Mouse (Mus musculus): ENCODE measurements around the gene Cacna2d2.

Gene Cacna2d2

DNA sequence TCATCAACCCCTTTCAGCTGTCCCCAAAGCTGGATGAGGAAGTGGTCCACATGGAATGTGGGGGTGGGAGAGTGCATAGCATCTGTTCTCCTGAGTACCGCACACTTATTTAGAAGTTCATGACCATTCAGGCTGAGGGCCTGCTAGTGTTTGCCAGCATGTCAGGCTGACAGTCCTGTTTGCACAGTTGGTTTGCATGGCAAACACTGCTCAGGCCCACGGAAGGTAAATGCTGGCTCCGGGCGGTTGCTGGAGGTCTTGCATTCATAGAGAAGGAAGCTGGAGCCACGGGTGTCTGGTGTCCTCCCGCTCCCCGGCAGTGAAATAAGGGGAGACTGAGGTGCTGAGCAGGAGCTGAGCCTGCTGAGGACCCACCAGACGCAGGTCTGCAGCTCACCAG lies 53.7 kb downstream of the Cacna2d2 start:
- in situ Hi-C loops (cut with MboI, MseI): no loop called here

DNA sequence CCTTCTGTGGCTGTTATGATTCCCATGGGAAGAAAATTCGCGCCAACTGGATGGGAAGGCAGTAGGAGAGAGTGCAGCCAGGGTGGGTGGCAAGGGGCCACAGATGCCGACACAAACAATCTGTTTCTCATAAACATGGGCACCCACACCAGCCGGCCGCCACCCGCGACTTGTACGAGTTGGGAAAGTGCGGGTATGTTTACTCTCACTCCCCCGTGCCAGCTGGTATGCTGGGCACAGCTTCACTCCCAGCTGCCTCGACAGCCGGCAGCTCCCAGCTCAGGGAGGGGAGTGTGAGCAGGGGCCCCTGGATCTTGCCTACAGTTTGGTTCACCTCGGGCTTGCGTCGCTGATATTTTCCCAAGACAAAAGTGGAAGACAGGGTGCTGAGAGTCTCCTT lies 57.3 kb downstream of the Cacna2d2 start:
- in situ Hi-C loops (cut with MboI, MseI): no loop called here

DNA sequence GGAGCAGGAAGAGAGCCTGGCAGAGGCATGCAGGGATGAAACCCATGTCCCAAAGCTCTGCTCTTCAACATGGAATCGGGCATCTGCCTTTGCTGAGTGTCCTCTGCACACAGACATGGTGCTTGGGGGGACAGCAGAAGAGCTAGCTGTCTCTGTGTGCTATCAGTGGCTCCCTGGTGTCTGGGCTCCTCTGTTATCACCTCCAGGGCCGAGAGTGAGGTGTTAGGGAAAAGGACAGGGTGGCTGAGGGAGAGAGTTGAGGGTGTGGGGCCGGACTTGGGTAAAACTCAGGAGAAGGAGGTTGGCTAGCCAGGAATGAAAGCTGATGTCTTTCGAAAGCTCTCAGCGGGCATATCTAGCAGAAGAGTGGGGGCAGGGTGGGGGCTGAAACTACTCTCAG lies 63.5 kb downstream of the Cacna2d2 start:
- in situ Hi-C loops (cut with MboI, MseI): no loop called here

DNA sequence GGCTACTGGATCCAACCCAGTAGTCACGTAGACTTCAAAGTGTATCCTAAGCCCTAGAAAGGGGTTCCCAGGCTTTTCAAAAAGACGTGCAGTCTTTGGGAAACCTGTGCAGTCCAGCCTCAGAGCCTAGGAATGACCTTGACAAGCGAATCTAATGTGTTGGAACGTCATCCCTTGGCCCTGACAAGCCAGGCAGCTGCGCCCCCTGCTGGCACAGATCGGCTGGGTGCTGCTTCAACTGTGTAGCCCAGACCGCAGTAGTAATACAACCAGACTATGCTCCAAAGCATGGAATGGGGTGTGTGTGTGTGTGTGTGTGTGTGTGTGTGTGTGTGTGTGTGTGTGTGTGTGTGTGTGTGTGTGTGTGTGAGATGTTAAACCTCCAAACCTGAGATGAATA lies 64.1 kb downstream of the Cacna2d2 start:
- in situ Hi-C loops (cut with MboI, MseI): no loop called here

DNA sequence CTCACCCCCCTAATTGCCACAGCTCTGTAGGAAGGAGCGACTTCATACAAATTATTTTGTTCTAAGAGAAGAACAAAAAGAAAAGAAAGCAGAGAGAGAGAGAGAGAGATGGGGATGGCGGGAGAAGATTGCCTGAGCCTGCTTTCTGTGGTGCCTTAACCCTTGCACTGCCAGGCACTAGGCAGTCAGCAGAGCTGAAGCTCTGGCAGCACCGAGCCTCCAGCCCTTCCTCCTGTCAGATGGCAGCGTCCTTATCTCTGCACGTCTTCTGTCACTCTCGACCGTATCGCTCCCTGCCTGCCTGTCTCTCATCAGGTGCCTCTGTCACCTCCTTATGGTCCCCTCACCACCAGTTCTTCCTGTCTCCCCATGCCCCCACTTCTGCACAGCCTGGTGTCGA lies 64.7 kb downstream of the Cacna2d2 start:
- in situ Hi-C loops (cut with MboI, MseI): no loop called here

DNA sequence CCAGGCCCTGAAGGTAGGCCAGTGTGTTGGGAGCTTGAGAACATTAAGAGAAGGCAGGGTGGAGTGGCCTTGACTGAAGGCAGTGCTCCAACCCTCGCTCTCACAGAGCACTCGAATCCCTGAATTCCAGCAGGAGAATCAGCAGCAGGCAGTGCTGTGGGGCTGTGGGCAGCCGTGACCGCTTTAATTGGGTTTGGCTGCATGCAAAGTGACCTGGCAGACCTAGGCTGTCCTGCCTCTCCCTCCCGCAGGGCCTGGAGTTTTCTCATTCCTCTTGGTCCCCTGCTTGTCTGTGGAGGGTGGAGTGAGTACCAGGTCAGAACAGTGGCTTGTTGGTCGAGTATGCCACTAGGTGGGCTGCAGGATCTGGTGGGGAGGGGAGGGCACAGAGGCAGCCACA lies 66.2 kb downstream of the Cacna2d2 start:
- in situ Hi-C loops (cut with MboI, MseI): no loop called here

DNA sequence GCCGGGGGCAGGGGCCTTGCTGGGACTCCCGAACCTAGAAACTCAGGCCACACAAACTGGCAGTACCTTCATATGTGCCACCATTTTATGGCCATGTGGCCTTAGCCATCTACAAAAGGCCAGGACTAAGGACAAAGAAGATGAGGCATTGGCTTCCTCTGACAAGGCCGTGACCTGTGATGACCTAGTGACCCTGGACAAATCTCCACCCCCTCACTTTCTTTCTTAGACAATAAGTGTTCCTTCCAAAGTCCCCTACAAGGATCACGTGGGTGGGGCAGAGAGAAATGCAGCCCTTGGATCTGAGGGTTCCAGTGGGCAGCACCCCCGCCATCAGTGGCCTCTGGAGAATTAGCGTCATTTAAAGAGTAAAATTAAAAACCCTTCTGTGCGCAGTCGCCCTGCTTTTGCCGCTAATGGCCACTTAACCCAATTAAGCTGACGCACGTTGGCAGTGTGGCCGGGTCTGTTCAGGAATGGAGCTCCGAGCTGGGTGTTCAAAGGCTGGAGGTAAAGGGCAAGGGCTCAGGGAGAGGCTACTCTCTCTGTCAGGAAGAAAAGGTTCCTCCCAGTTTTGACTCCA lies 69.9 kb downstream of the Cacna2d2 start:
- in situ Hi-C loops (cut with MboI, MseI): no loop called here

DNA sequence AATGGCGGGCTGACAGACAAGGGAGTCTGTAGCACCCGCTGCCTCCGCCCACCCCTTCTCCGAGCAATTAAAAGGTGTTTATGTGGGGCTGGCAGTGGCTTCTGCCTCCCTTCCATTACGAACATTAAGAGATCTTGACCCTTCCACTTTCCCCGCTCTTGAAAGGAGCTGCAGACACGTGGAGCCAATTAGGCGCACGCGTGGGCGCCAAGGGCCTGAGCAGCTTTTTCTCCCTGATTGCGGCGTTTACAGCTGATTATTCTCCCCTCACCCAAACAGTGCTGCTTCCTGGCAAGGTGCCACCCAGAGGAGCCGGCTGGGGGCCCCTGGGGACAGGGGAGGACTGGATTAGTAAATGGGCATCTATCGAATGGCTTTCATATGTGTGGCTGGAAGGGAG lies 71.0 kb downstream of the Cacna2d2 start:
- in situ Hi-C loops (cut with MboI, MseI): no loop called here

DNA sequence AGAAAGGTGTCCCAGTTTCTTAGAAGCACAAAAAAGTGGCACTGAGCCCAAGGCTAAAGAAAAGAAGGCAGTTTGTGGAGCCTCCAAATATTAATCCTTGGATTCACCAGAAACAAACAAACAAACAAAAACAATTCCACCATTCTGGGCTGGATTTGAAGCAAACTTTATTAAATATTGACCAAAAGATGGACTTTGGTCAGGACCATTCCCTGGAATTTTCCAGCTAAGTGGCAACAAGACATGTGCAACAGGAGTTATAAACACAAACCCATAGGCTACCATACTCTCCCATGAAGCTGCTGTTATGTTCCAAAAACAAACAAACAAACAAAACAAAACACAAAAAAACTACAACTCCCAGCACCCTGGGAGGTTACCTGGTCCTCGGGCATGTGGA lies 74.6 kb downstream of the Cacna2d2 start:
- in situ Hi-C loops (cut with MboI, MseI): no loop called here

DNA sequence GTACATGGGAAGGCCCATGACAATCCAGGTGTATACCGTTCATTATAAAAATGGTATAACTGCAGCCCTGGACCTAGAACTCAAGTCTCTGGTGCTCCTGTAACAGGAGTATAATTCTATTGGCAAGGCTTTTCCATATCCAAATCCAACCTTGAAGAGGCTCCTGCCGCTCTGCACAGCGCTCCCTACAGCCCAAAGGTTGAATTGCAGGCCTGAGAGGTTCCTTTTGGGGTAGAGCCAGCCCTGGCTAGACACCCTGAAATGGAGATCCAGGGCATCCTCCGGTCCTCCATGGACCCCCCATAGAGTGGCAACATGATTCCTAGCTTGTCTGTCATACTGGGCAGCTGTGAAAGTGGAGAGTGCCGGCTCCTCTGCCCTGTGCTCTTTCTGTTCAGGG lies 79.6 kb downstream of the Cacna2d2 start:
- in situ Hi-C loops (cut with MboI, MseI): no loop called here

DNA sequence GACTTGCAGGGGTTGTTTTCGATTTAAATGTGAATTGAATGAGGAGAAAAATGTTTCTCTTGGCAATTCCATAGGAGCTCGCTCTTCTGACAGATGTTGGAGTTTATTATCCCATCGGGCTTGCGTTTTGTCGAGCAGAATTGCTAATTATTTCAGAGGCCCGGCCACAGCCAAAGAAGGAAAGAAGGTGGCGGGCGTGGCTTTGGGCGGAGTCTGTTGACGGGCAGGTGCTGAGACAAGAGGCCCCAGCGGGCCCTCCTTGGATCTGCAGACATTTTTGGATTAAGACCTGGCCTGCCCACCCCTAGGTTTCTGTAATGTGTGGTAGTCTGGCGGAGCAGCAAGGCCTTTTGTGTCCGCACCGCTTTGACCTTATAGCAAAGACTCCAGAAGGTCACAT lies 80.2 kb downstream of the Cacna2d2 start:
- in situ Hi-C loops (cut with MboI, MseI): no loop called here

DNA sequence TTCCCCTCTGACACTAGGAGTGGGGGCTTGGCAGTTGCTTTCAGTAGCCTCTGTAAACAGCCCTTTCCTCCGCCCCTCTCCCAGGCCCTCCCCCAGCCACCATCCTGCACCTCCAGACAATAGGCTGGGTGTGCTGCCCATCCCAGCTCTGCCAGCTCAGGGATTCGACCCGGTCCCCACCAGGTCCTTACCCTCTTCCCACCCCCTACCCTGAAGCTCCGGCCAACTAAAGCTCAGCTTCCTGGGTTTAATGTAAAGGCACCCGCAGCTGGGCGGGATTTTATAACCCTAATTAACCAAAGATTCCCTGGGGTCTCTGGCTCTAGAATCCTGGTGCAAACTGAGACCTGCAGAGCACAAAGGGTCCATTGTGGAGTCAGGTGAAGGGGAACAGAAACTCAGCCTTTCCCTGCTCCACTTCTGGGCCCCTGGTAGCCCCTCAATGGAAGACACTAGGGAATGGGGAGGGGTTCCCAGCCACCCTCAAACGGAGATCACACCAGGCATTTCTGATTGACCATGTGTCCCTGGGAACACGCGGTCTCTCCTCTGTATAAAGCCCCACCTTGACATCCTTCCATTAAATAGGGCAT lies 81.2 kb downstream of the Cacna2d2 start:
- in situ Hi-C loops (cut with MboI, MseI): no loop called here

DNA sequence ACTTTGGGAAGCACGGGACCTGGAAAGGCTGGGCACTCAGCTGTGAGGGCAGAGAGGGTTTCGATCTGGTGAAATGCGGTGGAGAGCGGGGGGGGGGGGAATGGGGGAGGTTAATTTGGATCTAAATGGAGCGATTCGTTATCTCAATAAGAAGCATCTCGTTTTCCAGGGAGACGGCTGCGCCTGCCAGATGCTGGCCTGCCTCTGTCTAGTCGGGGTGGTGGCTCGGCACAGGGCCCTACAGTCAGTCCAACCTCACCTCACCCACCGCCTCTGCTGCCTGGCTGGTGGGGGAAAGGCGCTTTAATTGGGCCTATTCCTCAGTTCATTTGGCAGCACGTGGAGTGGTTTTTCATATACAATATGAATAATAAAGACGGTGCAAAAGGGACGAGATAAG lies 81.9 kb downstream of the Cacna2d2 start:
- in situ Hi-C loops (cut with MboI, MseI): no loop called here

DNA sequence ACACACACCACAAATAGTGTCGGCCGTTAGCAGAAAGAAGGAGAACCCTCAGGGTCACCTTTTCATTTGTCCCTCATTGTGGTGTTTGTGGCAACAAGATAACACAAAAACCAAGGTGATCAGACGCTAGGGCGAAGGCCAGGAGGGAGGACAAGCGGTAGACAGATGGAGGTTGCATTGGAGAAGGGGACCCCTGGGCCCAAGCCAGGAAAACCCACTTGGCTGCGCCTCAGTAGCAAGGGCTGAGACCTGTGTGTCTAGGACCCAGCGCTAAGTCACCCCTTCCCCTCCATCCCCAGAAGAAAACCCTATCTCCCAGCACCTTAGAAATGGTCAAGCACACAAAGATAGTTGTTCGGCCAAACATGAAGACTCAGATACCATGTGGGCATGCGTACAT lies 82.6 kb downstream of the Cacna2d2 start:
- in situ Hi-C loops (cut with MboI, MseI): no loop called here

DNA sequence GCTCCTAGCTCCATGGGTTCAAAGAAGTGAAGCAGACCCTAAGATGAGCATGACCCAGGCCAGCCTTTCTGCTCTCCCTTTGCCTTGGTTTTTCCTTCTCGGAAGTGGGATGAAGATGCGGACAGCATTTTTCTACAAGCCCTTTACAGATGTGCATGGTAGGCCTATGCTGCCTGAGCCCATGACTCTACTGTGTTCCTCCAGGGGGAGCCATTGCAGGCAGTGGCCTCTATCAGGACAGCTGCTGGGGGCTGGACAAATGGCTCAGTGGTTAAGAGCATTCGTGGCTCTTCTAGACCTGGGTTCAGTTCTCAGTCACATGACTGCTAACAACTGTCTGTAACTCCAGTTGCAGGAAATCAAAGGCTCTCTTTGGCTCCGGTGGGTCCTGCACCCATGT lies 83.4 kb downstream of the Cacna2d2 start:
- in situ Hi-C loops (cut with MboI, MseI): no loop called here

DNA sequence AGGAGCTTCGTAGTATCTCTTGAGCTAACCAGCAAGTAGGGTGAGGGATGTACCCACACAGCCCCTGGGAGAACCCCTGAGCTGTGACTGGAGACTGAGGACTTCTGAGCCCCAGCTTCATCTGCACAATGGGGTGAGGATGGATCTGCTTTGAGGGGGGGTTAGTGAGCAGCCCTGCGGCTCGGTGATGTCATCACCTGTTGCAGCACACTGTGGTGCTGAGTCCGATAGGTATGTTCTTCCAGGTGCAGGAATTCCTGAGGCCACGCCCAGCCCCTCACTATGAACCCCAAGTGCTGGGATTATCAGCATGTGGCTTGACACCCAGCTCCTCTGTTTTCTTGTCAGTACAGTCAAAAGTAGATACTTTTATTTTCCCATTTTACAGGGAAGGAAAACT lies 84.3 kb downstream of the Cacna2d2 start:
- in situ Hi-C loops (cut with MboI, MseI): no loop called here

DNA sequence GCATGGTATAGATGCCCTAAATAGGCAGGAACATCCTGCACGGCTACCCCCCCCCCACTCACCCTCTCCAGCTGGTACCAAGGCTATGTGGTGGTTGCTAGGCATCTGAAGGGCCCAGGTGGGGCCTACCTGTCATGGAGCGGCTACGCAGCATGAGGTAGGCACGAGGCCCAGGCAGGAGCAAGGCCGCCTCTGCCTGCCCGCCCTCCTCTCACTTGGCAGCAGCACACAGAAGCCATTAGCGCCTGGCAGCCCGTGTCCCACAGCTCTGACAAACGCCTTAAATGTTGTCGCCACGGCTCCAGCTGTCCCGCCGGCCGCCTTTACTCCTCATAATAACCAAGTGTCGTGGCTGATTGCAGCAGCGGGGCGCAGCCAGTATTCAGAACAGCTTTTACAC lies 84.9 kb downstream of the Cacna2d2 start:
- in situ Hi-C loops (cut with MboI, MseI): no loop called here

DNA sequence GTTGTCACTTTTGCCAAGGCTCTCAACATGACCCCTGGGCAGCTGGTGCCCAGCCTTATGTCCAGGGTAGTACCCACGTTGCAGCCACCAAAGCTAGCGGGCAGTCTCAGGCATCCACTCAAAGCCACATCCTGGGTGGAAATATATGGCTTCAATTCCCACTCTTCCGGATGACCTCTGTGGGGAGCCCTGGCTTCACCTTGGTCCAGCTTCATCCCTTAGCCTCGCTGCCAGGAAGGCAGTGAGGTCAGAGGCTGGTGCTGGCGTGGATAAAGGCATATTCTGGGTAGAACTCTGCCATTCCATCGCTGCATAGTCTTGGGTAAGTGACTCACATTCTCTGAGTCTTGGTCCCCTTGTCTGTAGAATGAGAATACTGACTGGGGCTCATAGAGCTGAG lies 85.4 kb downstream of the Cacna2d2 start:
- in situ Hi-C loops (cut with MboI, MseI): no loop called here

DNA sequence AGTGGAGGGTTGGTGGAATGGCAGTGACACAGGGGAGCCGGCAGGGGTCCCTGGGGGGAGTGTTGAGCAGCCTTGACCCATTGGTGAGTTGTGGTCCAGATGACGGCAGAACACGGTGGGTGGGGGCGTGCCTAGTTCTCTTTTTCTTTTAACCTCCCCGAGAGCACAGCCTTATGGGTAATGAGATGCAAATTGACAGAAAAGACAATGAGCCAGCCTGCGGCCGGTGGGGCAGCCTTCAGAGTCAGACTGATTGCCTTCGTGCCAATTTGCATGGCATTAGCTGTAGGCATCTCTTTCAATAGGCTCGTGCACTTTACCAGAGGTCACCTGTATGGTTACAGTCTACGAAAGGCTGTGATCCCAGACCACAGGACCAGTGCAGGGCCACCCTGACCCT lies 86.7 kb downstream of the Cacna2d2 start:
- in situ Hi-C loops (cut with MboI, MseI): no loop called here

DNA sequence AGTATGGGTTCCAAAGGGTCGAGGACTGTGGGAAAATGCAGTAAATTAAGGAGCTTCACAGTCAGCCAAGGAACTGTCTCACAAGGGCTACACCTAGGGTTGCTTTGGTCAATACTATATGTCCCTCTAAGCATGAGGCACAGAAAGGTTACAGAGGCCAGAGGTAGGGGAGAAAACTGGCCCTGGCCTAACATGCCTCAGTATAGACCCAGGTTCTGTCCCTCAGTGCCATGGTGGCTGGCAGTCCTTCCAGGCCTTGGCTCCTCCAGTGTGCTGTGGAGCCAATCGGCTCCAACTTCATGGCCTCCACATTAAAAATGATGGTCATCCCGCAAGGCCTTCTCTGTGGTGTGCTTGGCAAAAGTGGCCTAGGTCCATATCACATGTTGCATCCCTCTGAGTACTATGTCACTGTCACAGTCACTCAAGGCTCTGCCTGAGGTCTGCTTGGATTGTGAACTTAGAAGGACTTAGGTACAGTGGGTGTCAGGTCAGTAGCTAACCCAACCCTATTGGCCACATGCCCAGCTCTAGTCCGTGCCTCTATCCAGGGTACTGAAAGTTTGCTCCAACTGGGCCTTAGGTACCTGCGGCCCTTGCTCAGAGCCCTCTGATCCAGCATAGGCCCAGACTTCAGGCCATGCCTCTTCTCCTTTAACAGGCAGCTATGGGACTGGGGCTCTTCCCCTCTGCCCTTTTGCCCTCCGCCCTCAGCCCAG lies 87.3 kb downstream of the Cacna2d2 start:
- in situ Hi-C loops (cut with MboI, MseI): no loop called here

DNA sequence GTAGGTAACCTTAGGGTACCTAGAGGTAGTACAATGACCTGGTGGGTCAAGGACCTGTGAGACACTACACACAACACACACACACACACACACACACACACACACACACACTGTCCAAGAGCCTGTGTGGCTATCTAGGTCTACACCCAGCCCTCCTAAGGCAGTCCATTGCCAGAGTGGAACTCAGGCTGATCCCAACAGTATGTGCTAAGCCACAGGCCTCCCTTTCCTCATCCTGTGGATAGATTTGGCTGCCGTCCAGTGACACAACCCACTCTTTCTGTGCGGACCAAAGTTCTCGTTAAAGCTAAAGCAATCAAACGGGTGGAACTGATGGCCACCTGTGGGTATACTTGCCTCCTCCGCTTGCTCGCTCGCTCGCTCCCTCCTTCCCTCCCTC lies 90.7 kb downstream of the Cacna2d2 start:
- in situ Hi-C loops (cut with MboI, MseI): no loop called here

DNA sequence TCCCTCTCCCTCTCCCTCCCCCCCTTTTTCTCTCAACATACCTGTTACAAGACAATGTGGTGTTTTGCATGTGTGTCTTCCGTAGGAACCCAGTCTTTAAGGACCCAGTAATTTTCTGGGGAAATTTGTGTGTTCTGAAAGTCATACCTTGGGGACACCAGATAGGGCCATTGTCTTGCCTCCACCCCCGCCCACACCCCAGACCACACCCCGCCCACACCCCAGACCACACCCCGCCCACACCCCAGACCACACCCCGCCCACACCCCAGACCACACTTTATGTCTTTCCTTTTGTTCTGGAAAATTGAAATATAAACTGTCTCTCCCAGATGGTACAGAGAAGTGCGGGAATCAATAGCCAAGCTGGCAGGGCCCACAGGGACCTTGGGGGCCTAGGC lies 91.2 kb downstream of the Cacna2d2 start:
- in situ Hi-C loops (cut with MboI, MseI): no loop called here

DNA sequence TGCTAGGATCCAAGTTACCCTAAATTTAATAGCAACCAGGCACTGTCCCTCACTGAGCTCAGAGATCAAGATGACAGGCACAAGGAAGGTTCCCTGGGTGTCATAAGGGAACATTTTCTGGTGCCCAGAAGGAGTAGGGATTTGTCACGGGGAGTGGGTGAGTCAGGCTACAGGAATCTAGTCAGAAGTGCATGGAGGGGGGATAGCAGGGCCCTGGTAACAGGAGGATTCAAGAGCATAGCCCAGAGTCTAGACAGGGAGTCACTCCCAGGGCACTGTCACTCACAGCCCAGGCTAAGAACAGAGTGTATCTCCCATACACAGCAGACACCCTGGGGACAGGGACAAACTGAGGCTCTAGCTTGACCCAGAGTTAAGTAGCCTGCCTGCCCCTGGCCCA lies 94.1 kb downstream of the Cacna2d2 start:
- in situ Hi-C loops (cut with MboI, MseI): no loop called here

DNA sequence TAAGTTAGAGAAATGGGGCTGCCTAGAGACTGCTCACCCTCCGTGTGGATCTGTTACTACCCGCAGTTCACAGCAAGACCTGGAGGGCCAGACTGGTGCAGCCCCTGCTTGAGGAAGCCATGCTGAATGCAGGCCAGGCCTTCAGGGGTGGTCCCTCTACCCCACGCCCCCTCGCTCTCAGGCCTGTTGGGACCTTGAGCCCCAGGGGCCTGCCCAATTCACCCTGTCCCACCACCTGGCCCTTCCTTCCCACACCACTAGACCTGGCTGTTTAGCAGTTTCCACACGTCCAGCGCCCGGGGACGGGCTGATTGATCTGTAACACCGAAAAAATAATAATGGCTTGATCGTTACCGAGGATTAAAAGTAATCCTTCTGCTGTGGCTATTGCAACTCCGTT lies 94.8 kb downstream of the Cacna2d2 start:
- in situ Hi-C loops (cut with MboI, MseI): no loop called here
